Mouse (Mus musculus): ENCODE results near the gene Efhb.

Gene Efhb

DNA sequence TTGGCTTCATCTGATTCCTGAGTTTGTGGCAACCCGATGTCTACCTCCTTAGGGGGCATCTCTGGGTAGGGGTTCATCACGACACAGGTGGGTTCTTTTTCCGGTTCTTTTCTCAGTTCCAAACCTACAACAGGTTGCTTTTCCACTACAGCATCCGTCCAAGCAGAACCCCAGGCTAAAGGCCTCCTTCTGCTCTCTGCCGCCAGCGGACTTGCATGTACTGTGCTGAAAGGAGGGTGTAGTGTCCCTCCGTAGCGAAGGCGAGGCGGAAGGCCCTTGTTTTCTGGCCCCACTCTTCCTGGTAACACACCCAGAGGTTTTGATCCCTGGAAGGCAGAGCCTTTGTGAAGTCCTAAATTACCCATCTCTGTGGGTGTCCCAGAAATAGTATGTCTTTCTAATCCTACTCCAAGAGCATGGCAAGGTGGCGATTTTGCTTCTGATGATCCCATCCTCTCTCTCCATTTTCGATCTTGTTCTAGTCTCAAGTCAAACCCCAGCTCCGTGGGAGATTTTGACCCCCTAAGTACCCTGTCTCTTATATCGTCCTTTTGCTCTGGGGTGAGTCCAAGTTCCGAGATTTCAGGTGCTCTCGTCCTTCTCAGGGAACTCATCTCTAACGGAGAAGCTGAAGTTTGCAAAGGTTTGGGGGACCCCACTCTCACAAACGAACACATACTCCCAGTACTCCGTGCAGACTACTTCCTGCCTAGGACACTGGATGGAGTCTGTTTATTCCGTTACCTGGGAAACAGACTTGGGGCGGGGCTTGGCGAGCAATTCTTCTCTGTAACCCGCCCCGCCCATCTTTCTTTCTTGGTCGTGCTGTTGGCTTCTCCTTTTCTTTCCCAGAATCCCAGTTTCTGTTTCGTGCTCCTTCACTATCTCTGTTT is at the start of gene Efhb:
Gene Efhb (minus strand): TSS at position 719 of the 893 bp plus-strand sequence.
- DNase-seq (ENCODE audit: extremely low spot score, low spot score): peak; percentile 77

DNA sequence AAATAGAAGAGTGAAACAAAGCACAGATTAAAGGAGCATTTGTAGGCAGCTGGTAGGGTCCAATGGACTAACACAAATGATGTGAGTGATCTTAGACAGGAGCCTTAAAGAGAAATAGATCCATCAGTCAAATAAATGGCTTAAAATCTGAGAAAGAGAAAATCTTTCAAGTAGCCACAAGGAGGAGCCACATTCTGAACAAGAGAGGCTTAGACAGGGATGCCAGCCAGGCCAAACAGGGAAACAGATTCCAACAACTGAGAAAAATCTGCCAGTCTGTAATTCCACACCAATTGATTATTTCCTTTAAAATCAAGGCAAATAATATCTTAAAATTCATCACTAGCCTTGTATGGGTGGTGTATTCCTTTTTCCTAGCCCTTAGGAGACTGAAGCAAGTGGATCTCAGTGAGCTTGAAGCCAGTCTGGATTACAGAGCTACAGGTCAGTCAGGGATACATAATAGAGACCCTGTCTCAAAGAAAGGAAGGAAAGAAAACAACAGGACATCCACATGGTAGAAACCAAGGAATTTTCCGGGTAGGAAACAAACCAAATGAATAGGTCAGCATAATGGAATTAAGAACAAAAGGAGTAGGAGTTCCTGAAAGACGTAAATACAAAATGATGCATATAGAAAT is 49.3 kb upstream of the Efhb start:
- no peak for DNase-seq (ENCODE audit: extremely low spot score, low spot score)

- no peak for DNase-seq (ENCODE audit: extremely low spot score, low spot score)
Observed at GRCm38 (mm10) chr17:53502966-53503365, 39.8 kb upstream of the Efhb start.

- DNase-seq (ENCODE audit: extremely low spot score, low spot score): no peak
Observed at GRCm38 (mm10) chr17:53489007-53489378, 25.9 kb upstream of the Efhb start.

DNA sequence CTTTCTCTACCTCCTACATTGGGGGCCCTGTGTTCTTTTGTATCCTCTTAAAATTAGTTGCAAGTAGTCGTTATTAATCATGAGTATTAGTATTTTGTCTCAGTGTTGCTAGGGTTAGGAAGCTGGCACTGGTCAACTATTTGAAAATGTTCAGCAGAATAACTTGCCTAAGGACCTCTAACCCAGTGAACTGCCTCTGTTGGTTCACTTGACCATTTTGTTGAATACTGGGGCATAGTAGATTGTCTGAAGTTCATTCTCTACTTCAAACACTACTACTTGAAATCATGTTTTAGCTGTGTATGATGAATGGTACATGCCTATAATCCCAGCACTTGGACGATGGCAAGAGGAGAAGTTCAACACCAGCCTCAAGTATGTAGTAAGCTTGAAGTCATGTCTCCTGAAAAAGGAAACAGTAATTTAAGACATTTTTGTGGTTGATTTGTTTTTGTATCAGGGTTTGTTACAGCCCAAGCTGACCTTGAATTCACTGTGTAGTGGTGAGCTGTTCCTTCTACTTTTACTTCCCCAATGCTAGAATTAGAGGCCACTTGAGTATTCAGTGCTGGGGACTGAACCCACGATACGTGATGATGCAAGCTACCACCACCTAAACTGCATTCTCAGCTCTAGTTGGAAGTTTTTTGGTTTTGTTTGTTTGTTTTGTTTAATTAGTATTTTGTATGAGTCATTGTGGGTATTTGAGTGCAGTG is 25.3 kb upstream of the Efhb start:
- no peak for DNase-seq (ENCODE audit: extremely low spot score, low spot score)

DNA sequence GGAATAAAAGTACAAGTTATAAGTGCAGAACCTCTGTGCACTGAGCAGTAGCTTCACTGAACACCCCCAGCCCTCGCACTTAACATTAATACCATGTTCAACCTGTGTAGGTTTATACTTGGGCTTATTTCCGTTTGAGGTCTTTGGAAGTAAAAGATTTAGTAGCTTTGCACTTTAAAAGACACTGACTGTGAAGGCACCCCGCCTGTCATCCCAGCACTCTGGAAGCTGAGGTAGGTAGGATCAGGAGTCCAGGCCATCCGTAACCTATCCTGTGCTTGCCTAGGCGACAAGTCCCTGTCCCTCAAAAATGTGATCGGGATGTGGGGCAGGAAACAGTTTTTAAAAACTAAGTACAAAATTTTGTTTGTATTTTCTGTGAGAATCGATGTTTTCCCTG is 17.3 kb upstream of the Efhb start:
- no peak for DNase-seq (ENCODE audit: extremely low spot score, low spot score)

DNA sequence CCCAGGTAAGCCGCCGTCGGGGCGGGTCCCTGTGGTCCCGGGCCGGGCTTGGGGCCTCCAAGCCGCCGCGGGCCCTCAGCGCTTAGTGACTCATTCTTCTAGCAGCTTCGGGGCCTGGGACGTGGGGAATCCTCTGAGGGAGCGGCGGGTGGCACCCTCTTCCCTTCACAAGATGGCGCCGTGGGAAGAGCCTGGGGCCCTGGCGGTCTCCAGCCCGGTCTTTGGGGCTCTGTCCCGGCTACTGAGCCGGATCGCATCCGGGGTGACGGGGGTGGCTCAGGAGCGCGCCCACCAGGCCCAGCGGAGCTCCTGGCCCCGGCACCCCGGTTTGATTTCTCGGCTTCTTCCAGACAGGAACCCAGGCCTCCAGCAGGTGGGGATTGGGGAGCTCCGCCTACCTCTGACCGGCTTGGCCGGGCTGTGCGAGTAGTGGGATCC is 16.5 kb upstream of the Efhb start:
- DNase-seq (ENCODE audit: extremely low spot score, low spot score): peak; percentile 76

GRCm38 (mm10) chr17:53478858-53479603 is 15.9 kb upstream of the Efhb start, which contains the start of gene Rab5a:
Rab5a (plus strand) TSS chr17:53479234.
- peak; percentile 99 for DNase-seq (ENCODE audit: extremely low spot score, low spot score)

- peak; percentile 15 for DNase-seq (ENCODE audit: extremely low spot score, low spot score)
Observed at GRCm38 (mm10) chr17:53478066-53478857, 15.1 kb upstream of the Efhb start.

DNA sequence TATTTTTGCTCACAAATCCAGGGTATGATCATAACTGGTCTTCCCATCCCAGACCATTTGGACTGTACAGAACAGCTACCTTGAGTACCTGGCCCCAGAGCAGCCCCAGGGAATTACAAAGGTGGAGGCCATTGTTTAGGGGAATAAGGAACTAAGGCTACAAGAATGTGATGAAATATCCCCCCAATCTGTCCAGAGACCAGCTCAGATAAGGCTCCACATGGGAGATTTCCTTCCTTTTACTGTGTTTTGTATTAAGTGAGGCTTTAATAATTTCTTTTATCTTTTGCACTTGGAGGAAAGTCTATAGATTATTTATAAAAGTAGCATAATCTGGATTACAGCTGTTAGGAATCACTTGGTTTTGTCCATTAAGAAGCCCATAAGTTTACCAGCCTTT is 5.6 kb upstream of the Efhb start:
- DNase-seq (ENCODE audit: extremely low spot score, low spot score): no peak

GRCm38 (mm10) chr17:53465569-53465968 is 2.4 kb upstream of the Efhb start:
- DNase-seq (ENCODE audit: extremely low spot score, low spot score): no peak

DNA sequence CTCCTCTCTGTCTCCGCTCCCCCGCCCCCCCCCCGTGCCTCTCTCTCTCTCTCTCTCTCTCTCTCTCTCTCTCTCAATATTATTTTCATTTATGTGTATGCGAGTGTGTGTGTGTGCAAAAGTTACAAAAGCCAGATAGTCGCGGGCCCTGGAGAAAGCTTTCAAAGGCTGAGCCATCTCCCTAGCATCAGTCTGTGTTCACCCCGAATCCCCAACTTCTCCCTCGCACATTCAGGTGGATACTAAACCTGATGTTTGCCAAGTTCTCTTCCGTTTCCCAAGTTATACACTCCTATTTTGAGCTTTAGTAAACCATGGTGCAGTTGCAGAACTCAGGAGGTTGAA is 347 bp upstream of the Efhb start:
- no peak for DNase-seq (ENCODE audit: extremely low spot score, low spot score)

GRCm38 (mm10) chr17:53456742-53457141 is 6.4 kb downstream of the Efhb start:
- DNase-seq (ENCODE audit: extremely low spot score, low spot score): no peak

GRCm38 (mm10) chr17:53456152-53456551 is 7.0 kb downstream of the Efhb start:
- DNase-seq (ENCODE audit: extremely low spot score, low spot score): no peak

DNA sequence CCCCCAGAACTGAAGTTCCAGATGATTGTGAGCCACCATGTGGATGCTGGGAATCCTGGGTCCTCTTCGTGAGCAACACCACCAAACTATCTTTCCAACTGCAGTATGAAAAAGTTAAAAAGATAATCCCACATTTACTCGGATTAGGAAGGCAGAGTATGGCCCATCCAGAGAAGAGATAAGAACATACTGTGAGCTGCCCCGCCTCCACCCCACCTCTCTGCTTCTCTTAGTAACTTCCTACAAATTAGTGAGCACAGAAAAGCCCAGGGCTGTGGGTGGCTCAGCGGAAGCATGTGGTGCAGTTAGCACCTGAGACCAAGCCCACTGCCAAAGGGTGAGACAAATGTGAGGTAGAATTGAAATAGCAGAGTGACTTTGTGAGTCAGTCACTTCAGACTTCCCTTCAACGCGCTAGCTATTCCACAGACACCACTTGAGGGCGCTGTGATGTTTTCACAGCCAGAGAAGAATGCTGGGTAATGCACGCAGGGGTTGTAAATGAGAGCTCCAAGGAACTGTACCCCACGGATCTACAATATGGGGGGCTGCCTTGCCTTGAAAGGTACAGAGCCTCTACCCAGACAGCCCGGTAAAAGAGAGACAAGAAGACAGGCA is 60.3 kb downstream of the Efhb start:
- peak; percentile 30 for DNase-seq (ENCODE audit: extremely low spot score, low spot score)

DNA sequence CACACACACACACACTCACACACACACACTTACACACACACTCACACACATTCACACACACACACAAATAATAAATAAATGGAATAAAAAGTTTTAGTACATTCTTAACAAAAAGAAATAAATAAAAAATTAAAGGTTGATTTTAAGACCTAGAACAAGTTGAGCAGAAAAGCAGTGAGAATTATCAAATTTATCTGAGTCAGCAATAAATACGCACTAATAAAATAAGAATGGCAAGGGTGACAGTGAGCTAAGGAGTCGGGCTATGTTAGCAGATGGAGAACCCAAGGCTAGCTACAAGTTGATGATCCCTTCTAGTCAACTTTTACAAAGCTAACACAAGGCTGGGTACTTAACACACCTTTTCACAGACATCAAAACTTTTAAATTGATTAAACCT is 69.9 kb downstream of the Efhb start:
- no peak for DNase-seq (ENCODE audit: extremely low spot score, low spot score)

- DNase-seq (ENCODE audit: extremely low spot score, low spot score): peak; percentile 14
Observed at GRCm38 (mm10) chr17:53389507-53389906, 73.6 kb downstream of the Efhb start.

DNA sequence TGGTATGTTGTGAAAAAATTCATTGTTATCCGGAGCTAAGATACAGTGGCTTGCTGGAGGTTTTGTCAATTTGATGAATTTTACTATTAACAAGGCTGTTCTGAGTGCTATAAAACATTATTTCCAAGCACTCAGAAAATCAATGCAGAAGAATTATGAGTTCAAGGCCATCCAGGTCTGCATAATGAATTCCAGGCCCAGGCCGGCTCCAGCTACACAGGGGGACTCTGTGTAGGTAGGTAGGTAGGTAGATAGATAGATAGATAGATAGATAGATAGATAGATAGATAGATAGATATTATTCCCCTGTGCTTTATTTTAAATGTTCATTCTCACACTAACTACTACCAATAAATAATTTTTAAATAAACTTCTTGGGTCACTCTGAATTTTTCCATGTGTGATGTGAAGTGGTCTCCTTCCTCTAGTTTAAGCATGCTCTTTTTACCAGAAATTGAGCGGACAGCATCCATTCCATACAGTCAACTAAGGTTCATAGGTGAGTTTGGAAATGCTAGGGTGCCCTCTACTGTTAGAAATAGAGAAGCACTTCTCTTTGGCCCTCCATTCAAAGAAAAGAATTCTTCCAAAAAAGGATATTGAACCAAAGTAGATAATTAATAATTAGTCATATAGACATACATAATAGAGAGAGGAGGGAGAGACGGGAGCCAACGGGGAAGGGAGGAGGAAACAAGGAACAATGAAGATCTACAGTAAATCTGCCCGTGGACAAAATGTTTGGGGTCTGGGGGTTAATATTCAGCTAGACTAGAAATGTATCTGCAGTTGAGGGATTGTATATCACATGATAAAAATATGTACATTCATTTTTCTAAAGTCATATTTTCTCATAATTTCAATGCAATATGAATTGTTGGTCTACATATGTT is 75.3 kb downstream of the Efhb start:
- no peak for DNase-seq (ENCODE audit: extremely low spot score, low spot score)

- DNase-seq (ENCODE audit: extremely low spot score, low spot score): no peak
Observed at GRCm38 (mm10) chr17:53386863-53387262, 76.3 kb downstream of the Efhb start.

Measured in neural tube, embryonic 10.5 days (tissue).